Mouse (Mus musculus) thymus, postnatal 14 days (tissue): ENCODE data around the gene Rnf145.
A peak's percentile ranks its signal among the peaks of the same experiment; 100 is the strongest.

Experiments used
- DNase-seq: peaks from one replicate; pipeline ENCODE4 v3.0.0; 2021

Rnf145 gene

GRCm38 (mm10) chr11:44538101-44538500 is 19.3 kb downstream of the Rnf145 start:
- no peak for DNase-seq

GRCm38 (mm10) chr11:44538501-44539290 is 19.9 kb downstream of the Rnf145 start:
- DNase-seq, result no peak

GRCm38 (mm10) chr11:44539291-44539930 is 20.6 kb downstream of the Rnf145 start:
- no peak for DNase-seq

GRCm38 (mm10) chr11:44540243-44540642 is 21.5 kb downstream of the Rnf145 start:
- no peak for DNase-seq

- DNase-seq, result no peak
Observed at GRCm38 (mm10) chr11:44541280-44541679, 22.5 kb downstream of the Rnf145 start.

GRCm38 (mm10) chr11:44541813-44542212 is 23.0 kb downstream of the Rnf145 start:
- no peak for DNase-seq

GRCm38 (mm10) chr11:44543593-44543992 is 24.8 kb downstream of the Rnf145 start:
- DNase-seq, result no peak

GRCm38 (mm10) chr11:44543996-44544395 is 25.2 kb downstream of the Rnf145 start:
- peak; percentile 28 for DNase-seq

- peak; percentile 74 for DNase-seq
Observed at GRCm38 (mm10) chr11:44545181-44545580, 26.4 kb downstream of the Rnf145 start.

GRCm38 (mm10) chr11:44546250-44546649 is 27.5 kb downstream of the Rnf145 start:
- DNase-seq, result no peak

GRCm38 (mm10) chr11:44547651-44548196 is 29.0 kb downstream of the Rnf145 start:
- no peak for DNase-seq

- DNase-seq, result no peak
Observed at GRCm38 (mm10) chr11:44548816-44549215, 30.1 kb downstream of the Rnf145 start.

GRCm38 (mm10) chr11:44549511-44550278 is 30.9 kb downstream of the Rnf145 start:
- no peak for DNase-seq

GRCm38 (mm10) chr11:44550996-44551395 is 32.2 kb downstream of the Rnf145 start:
- DNase-seq, result no peak

GRCm38 (mm10) chr11:44554339-44554738 is 35.6 kb downstream of the Rnf145 start:
- DNase-seq, result no peak

- no peak for DNase-seq
Observed at GRCm38 (mm10) chr11:44558521-44558920, 39.8 kb downstream of the Rnf145 start.

- DNase-seq, result no peak
Observed at GRCm38 (mm10) chr11:44559466-44559865, 40.7 kb downstream of the Rnf145 start.

GRCm38 (mm10) chr11:44560396-44560795 is 41.6 kb downstream of the Rnf145 start:
- no peak for DNase-seq

- DNase-seq, result no peak
Observed at GRCm38 (mm10) chr11:44561476-44562015, 42.8 kb downstream of the Rnf145 start.

GRCm38 (mm10) chr11:44562389-44563135 is 43.8 kb downstream of the Rnf145 start:
- DNase-seq, result no peak

GRCm38 (mm10) chr11:44564245-44564864 is 45.6 kb downstream of the Rnf145 start:
- no peak for DNase-seq

GRCm38 (mm10) chr11:44564940-44565339 is 46.2 kb downstream of the Rnf145 start:
- DNase-seq, result no peak
